Mouse (Mus musculus) olfactory bulb, adult 2 months (tissue): Measurements from ENCODE around the gene Zscan21. TPM values are rescaled to one million over a fixed set of nuclear protein-coding genes. Genes with fewer than 3 reads are reported as not detected.

Source experiments
- H3K27ac ChIP-seq: fragments of 200-500 bp; 2 replicates; pipeline ENCODE4 v1.5.1; 2012; ENCODE audit warnings: low read depth, low read length; ENCODE audit not compliant: insufficient read depth
- H3K4me1 ChIP-seq: fragments of 200-500 bp; 2 replicates; pipeline ENCODE4 v1.6.1; 2012; ENCODE audit warnings: low read length; ENCODE audit not compliant: control insufficient read depth, insufficient read depth
- H3K4me3 ChIP-seq: fragments of 200-500 bp; 2 replicates; pipeline ENCODE4 v1.5.1; 2012; ENCODE audit warnings: mild to moderate bottlenecking, low read depth, low read length, moderate library complexity; ENCODE audit not compliant: insufficient read depth
- CTCF ChIP-seq: fragments of 200-500 bp; IDR thresholded peaks from 2 replicates; pipeline ENCODE4 v1.5.1; 2012; ENCODE audit warnings: low read depth, mild to moderate bottlenecking, low read length, moderate library complexity; ENCODE audit not compliant: insufficient read depth
- POLR2A ChIP-seq: fragments of 200-500 bp; IDR thresholded peaks from 2 replicates; pipeline ENCODE4 v1.6.1; 2012; ENCODE audit warnings: mild to moderate bottlenecking, low read depth, low read length, moderate library complexity; ENCODE audit not compliant: insufficient read depth
- WGBS: fragments of 180-500 bp; shearing (Covaris S2); methylation state at CpG from one replicate; pipeline ENCODE4 v1.1.7; 2018; 5-methylcytosine and 5-hydroxymethylcytosine counted together
- polyA plus RNA-seq: library from polyadenylated mRNA; stranded (reverse); fragments of >200 nt; gene quantifications from 2 replicates; pipeline ENCODE4 v1.2.4, GENCODE M21; 2012; ENCODE audit warnings: low replicate concordance; ENCODE audit not compliant: missing spikeins, insufficient read depth, insufficient read length

Gene Zscan21
- polyA plus RNA-seq, 1 experiment, result not detected

GRCm38 (mm10) chr5:138171695-138172491 is 55.2 kb downstream of the Zscan21 start, which contains the start of the genes Ap4m1 and Mcm7:
Ap4m1 (plus strand) TSS chr5:138172002.
Mcm7 (minus strand) TSS chr5:138172422.
- Histone ChIP-seq H3K27ac (peak within 1 kb of the TSS; percentile 93), H3K4me1 (0 out of 2 replicates have a peak, but pooled peaks cover 2% of the 10 kb centered on the region), H3K4me3 (peak within 1 kb of the TSS; percentile 90)
- TF ChIP-seq CTCF (no peak), POLR2A (no peak)
- under 1% methylated on average over 54 of the region's 54 CpGs for WGBS

- H3K4me3 ChIP-seq, result no peak overlapping the region
Measured at GRCm38 (mm10) chr5:138173217-138173616, 56.5 kb downstream of the Zscan21 start.

More at GRCm38 (mm10) chr5:138173217-138173616, 56.5 kb downstream of the Zscan21 start:
- TF ChIP-seq POLR2A (no peak), CTCF (no peak)
- Histone ChIP-seq H3K4me1 (0 out of 2 replicates have a peak, but pooled peaks cover 2% of the 10 kb centered on the region), H3K27ac (no peak overlapping the region)
- WGBS, result 73% methylated on average over 3 of the region's 3 CpGs

Other genes starting within 250 kb of the Zscan21 start
- gene Pilrb2, start 245.1 kb upstream of the Zscan21 start, polyA plus RNA-seq, result not detected in 2 replicates
- gene Cyp3a13, start 195.3 kb upstream of the Zscan21 start, polyA plus RNA-seq, result not detected in 2 replicates
- gene Gjc3, start 153.8 kb upstream of the Zscan21 start, polyA plus RNA-seq, result not detected in 2 replicates
- gene Azgp1, start 135.4 kb upstream of the Zscan21 start, polyA plus RNA-seq, result not detected in 2 replicates
- not detected in 2 replicates for gene Smok3a, start 95.6 kb upstream of the Zscan21 start, polyA plus RNA-seq
- gene Smok3b, start 95.5 kb upstream of the Zscan21 start, polyA plus RNA-seq, result not detected in 2 replicates
- not detected in 2 replicates for gene Smok3c, start 63.7 kb upstream of the Zscan21 start, polyA plus RNA-seq
- gene Zkscan1, start 31.8 kb upstream of the Zscan21 start, polyA plus RNA-seq, result not detected in 2 replicates
- not detected in 2 replicates for gene Zfp113, start 38.8 kb downstream of the Zscan21 start, polyA plus RNA-seq
- gene Cops6, start 44.2 kb downstream of the Zscan21 start, polyA plus RNA-seq, result not detected in 2 replicates
- gene Ap4m1, start 55.1 kb downstream of the Zscan21 start, polyA plus RNA-seq, result not detected in 2 replicates
- not detected in 2 replicates for gene Mcm7, start 55.5 kb downstream of the Zscan21 start, polyA plus RNA-seq
- gene Taf6, start 70.5 kb downstream of the Zscan21 start, polyA plus RNA-seq, result not detected in 2 replicates
- gene Cnpy4, start 70.6 kb downstream of the Zscan21 start, polyA plus RNA-seq, result 309 TPM in 1 of 2 replicates, not detected in the other
- gene Mblac1, start 77.4 kb downstream of the Zscan21 start, polyA plus RNA-seq, result not detected in 2 replicates
- not detected in 2 replicates for gene Nxpe5, start 109.0 kb downstream of the Zscan21 start, polyA plus RNA-seq
- gene Lamtor4, start 138.6 kb downstream of the Zscan21 start, polyA plus RNA-seq, result not detected in 2 replicates
- gene BC037034, start 147.1 kb downstream of the Zscan21 start, polyA plus RNA-seq, result 185 TPM in 1 of 2 replicates, not detected in the other
- not detected in 2 replicates for gene Gal3st4, start 155.9 kb downstream of the Zscan21 start, polyA plus RNA-seq
- not detected in 2 replicates for gene Gm43720, start 163.1 kb downstream of the Zscan21 start, polyA plus RNA-seq
- gene Gpc2, start 163.1 kb downstream of the Zscan21 start, polyA plus RNA-seq, result not detected in 2 replicates
- not detected in 2 replicates for gene Stag3, start 163.3 kb downstream of the Zscan21 start, polyA plus RNA-seq
- not detected in 2 replicates for gene Pvrig, start 225.1 kb downstream of the Zscan21 start, polyA plus RNA-seq